Mouse (Mus musculus): ENCODE results near the gene Sema4f. TPM values are rescaled to one million over a fixed set of nuclear protein-coding genes. Genes with fewer than 3 reads are reported as not detected.

Sema4f gene
- total RNA-seq, 2 experiments from 2014 or later, result 43.4 to 44.2 TPM

- no peak for DNase-seq (ENCODE audit: low spot score in 2 of 2)
Observed at GRCm38 (mm10) chr6:82916459-82916858, 23.1 kb downstream of the Sema4f start.

GRCm38 (mm10) chr6:82915889-82916288 is 23.7 kb downstream of the Sema4f start:
- peak; percentile 56 to 62 for DNase-seq (ENCODE audit: low spot score in 2 of 2)

GRCm38 (mm10) chr6:82913336-82914247 is 26.0 kb downstream of the Sema4f start:
- no peak for DNase-seq (ENCODE audit: low spot score in 2 of 2)

GRCm38 (mm10) chr6:82911303-82911702 is 28.3 kb downstream of the Sema4f start:
- DNase-seq (ENCODE audit: low spot score in 2 of 2), result no peak

GRCm38 (mm10) chr6:82909136-82909855 is 30.3 kb downstream of the Sema4f start:
- peak in 1 of 2 experiments; percentile 54 for DNase-seq (ENCODE audit: low spot score in 2 of 2)

- DNase-seq (ENCODE audit: low spot score in 2 of 2), result no peak
Observed at GRCm38 (mm10) chr6:82908034-82908433, 31.5 kb downstream of the Sema4f start.

GRCm38 (mm10) chr6:82906985-82907384 is 32.6 kb downstream of the Sema4f start:
- DNase-seq (ENCODE audit: low spot score in 2 of 2), result no peak

- no peak for DNase-seq (ENCODE audit: low spot score in 2 of 2)
Observed at GRCm38 (mm10) chr6:82902559-82902958, 37.0 kb downstream of the Sema4f start.

GRCm38 (mm10) chr6:82898745-82899144 is 40.8 kb downstream of the Sema4f start:
- no peak for DNase-seq (ENCODE audit: low spot score in 2 of 2)

GRCm38 (mm10) chr6:82898227-82898626 is 41.3 kb downstream of the Sema4f start:
- no peak for DNase-seq (ENCODE audit: low spot score in 2 of 2)

GRCm38 (mm10) chr6:82897311-82897710 is 42.3 kb downstream of the Sema4f start:
- no peak for DNase-seq (ENCODE audit: low spot score in 2 of 2)

GRCm38 (mm10) chr6:82893415-82893814 is 46.2 kb downstream of the Sema4f start:
- no peak for DNase-seq (ENCODE audit: low spot score in 2 of 2)

- no peak for DNase-seq (ENCODE audit: low spot score in 2 of 2)
Observed at GRCm38 (mm10) chr6:82892540-82892939, 47.0 kb downstream of the Sema4f start.

- DNase-seq (ENCODE audit: low spot score in 2 of 2), result no peak
Observed at GRCm38 (mm10) chr6:82891488-82891887, 48.1 kb downstream of the Sema4f start.

GRCm38 (mm10) chr6:82886330-82886729 is 53.2 kb downstream of the Sema4f start:
- DNase-seq (ENCODE audit: low spot score in 2 of 2), result no peak

- no peak for DNase-seq (ENCODE audit: low spot score in 2 of 2)
Observed at GRCm38 (mm10) chr6:82885909-82886308, 53.7 kb downstream of the Sema4f start.

- DNase-seq (ENCODE audit: low spot score in 2 of 2), result no peak
Observed at GRCm38 (mm10) chr6:82885441-82885840, 54.1 kb downstream of the Sema4f start.

- DNase-seq (ENCODE audit: low spot score in 2 of 2), result no peak
Observed at GRCm38 (mm10) chr6:82884570-82884969, 55.0 kb downstream of the Sema4f start.

- peak; percentile 29 to 51 for DNase-seq (ENCODE audit: low spot score in 2 of 2)
Observed at GRCm38 (mm10) chr6:82881485-82882096, 58.0 kb downstream of the Sema4f start.

GRCm38 (mm10) chr6:82880807-82881206 is 58.8 kb downstream of the Sema4f start:
- no peak for DNase-seq (ENCODE audit: low spot score in 2 of 2)

GRCm38 (mm10) chr6:82879463-82880089 is 60.0 kb downstream of the Sema4f start:
- no peak for DNase-seq (ENCODE audit: low spot score in 2 of 2)

Data from layer of hippocampus, postnatal 14 days (tissue).